Mouse (Mus musculus): Measurements from ENCODE around the gene Vps53.

DNA sequence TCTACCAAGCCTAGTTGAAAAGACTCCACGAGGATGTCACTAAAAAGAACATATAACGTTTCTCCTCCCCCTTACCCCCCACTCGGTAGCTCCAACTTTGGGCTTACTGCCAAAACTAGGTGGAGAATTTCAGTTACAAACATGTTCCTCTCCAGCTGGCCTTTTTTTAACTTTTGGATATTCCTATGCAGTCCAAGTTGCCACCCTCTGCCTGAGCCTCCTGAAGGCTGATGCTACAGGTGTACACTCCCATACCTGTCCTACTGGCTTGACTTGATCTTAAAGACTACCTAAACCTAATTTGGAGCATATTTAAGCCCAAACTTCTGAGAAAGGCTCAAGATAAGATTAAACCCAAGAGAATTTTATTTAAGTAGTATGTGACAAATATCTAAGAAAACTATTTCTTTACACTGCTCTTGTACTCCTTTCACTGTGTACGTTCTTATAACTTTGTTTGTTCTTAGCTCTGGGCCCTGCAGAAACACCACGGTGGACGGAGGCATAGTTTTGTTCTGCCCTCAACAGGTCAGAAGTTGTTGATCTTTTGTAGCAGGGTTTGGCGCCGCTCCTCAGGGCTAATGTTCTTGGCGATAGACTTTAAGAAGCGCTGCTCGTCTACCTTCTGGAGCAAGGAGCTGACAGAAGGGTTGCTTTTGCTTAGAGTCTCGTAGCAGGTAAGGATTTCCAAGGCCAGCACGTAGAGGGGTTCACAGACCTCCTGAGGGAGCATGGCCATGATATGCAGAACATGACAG, 31.0 kb upstream of the Vps53 start:
- TF ChIP-seq CTCF (IDR thresholded peaks at IDR 0.05; ENCODE audit: low read depth, low read length) (no peak), POLR2A (IDR thresholded peaks at IDR 0.05; ENCODE audit: extremely low read depth, insufficient read depth, low read length) (no peak)
